Comparison of ENCODE assay signal across 10 mouse cellular contexts in genomic region chr14:57729364-57729763, GRCm38 (mm10). TPM values are rescaled to one million over a fixed set of nuclear protein-coding genes. Genes with fewer than 3 reads are reported as not detected.
DNase-seq lines count a peak whose midpoint lies in the region; ATAC-seq and TF ChIP-seq lines count a peak whose summit lies in the region.
"Had no signal": no experiment of that assay in that cellular context is flagged by ENCODE, and none has a peak within 500 bp of the region (broad histone marks: within the 10 kb centered on the region; RNA-seq: fewer than 3 reads in every experiment).

No protein-coding gene starts in this region.

- H3K4me3 ChIP-seq in heart, embryonic 10.5 days = no peak overlapping the region
- no peak overlapping the region for H3K4me3 ChIP-seq in lung, embryonic 15.5 days
- H3K4me3 ChIP-seq in lung, adult 2 months (replicated peaks; ENCODE audit: extremely low read depth, low read depth, low read length) = no peak overlapping the region
- no peak overlapping the region for H3K4me3 ChIP-seq in liver, embryonic 15.5 days (replicated peaks)
- no peak overlapping the region for H3K4me3 ChIP-seq in midbrain, postnatal 0 days (ENCODE audit: low read depth, low read length)
- no peak overlapping the region for H3K4me3 ChIP-seq in cerebellum, adult 2 months (replicated peaks; ENCODE audit: insufficient read depth, low read depth, low read length)

- no peak for ATAC-seq in lung, embryonic 15.5 days (ENCODE audit: borderline replicate concordance, extremely low read depth, low FRiP score, low TSS enrichment)
- no peak for ATAC-seq in liver, embryonic 15.5 days (ENCODE audit: insufficient read depth)
- no peak for ATAC-seq in midbrain, postnatal 0 days (ENCODE audit: low FRiP score)

- H3K9me3 ChIP-seq in heart, embryonic 10.5 days = 0 out of 2 replicates have a peak, but pooled peaks cover 4% of the 10 kb centered on the region
- H3K9me3 ChIP-seq in lung, embryonic 15.5 days = no peaks in the 10 kb centered on the region
- no peaks in the 10 kb centered on the region for H3K9me3 ChIP-seq in liver, embryonic 15.5 days (replicated peaks)
- no peaks in the 10 kb centered on the region for H3K9me3 ChIP-seq in midbrain, postnatal 0 days (ENCODE audit: low read length)

- TF ChIP-seq CTCF in lung, adult 2 months (IDR thresholded peaks at IDR 0.05; ENCODE audit: insufficient read depth, low read length) = no peak
- no peak for TF ChIP-seq CTCF in midbrain, postnatal 0 days (IDR thresholded peaks at IDR 0.05)
- no peak for TF ChIP-seq CTCF in cerebellum, adult 2 months (IDR thresholded peaks at IDR 0.05; ENCODE audit: borderline replicate concordance, insufficient read depth, low read depth, low read length)

- H3K4me1 ChIP-seq in heart, embryonic 10.5 days = peaks cover 40% of the 10 kb centered on the region
- H3K4me1 ChIP-seq in lung, embryonic 15.5 days = peaks cover 46% of the 10 kb centered on the region
- H3K4me1 ChIP-seq in lung, adult 2 months (ENCODE audit: control insufficient read depth, insufficient read depth, low read length) = peaks cover 38% of the 10 kb centered on the region
- H3K4me1 ChIP-seq in liver, embryonic 15.5 days (replicated peaks) = peaks cover 20% of the 10 kb centered on the region
- no peaks in the 10 kb centered on the region for H3K4me1 ChIP-seq in midbrain, postnatal 0 days (ENCODE audit: insufficient read depth, low read length)
- peaks cover 16% of the 10 kb centered on the region for H3K4me1 ChIP-seq in cerebellum, adult 2 months (ENCODE audit: control insufficient read depth, insufficient read depth, low read length)

- H3K27ac ChIP-seq in heart, embryonic 10.5 days = no peak overlapping the region
- H3K27ac ChIP-seq in lung, embryonic 15.5 days = peak overlapping the region; percentile 84
- H3K27ac ChIP-seq in liver, embryonic 15.5 days (replicated peaks) = peak overlapping the region; percentile 45; the same call in 1 of the 2 replicates
- H3K27ac ChIP-seq in midbrain, postnatal 0 days (ENCODE audit: low read depth, low read length) = no peak overlapping the region
- no peak overlapping the region for H3K27ac ChIP-seq in cerebellum, adult 2 months (ENCODE audit: insufficient read depth, low read length)

- no peak overlapping the region for H3K4me2 ChIP-seq in lung, embryonic 15.5 days
- peak overlapping the region; percentile 23; the same call in 1 of the 2 replicates for H3K4me2 ChIP-seq in liver, embryonic 15.5 days
- no peak overlapping the region for H3K4me2 ChIP-seq in midbrain, postnatal 0 days (ENCODE audit: low read depth, low read length, poor library complexity, severe bottlenecking)

- TF ChIP-seq POLR2A in lung, adult 2 months (IDR thresholded peaks at IDR 0.05; ENCODE audit: borderline replicate concordance, extremely low read depth, low read depth, low read length) = no peak
- no peak for TF ChIP-seq POLR2A in cerebellum, adult 2 months (IDR thresholded peaks at IDR 0.05; ENCODE audit: borderline replicate concordance, insufficient read depth, low read length)

- peaks cover 30% of the 10 kb centered on the region for H3K36me3 ChIP-seq in heart, embryonic 10.5 days
- H3K36me3 ChIP-seq in lung, embryonic 15.5 days = peaks cover 14% of the 10 kb centered on the region; the same call in 1 of the 2 replicates
- peaks cover 4% of the 10 kb centered on the region; the same call in 1 of the 2 replicates for H3K36me3 ChIP-seq in liver, embryonic 15.5 days (replicated peaks)
- H3K36me3 ChIP-seq in midbrain, postnatal 0 days (ENCODE audit: insufficient read depth, low read length) = no peaks in the 10 kb centered on the region

- no peaks in the 10 kb centered on the region for H3K27me3 ChIP-seq in heart, embryonic 10.5 days (ENCODE audit: insufficient read depth, poor library complexity, severe bottlenecking)
- H3K27me3 ChIP-seq in lung, embryonic 15.5 days = no peaks in the 10 kb centered on the region
- H3K27me3 ChIP-seq in liver, embryonic 15.5 days = no peaks in the 10 kb centered on the region
- H3K27me3 ChIP-seq in midbrain, postnatal 0 days (ENCODE audit: insufficient read depth, low read length) = no peaks in the 10 kb centered on the region
- H3K27me3 ChIP-seq in cerebellum, adult 2 months (ENCODE audit: control insufficient read depth, insufficient read depth, low read length) = no peaks in the 10 kb centered on the region

- peak; percentile 68 for DNase-seq in heart, adult 8-10 months (ENCODE audit: low spot score)
- no peak for DNase-seq in heart, embryonic 10.5 days (ENCODE audit: low spot score)
- DNase-seq in lung, adult 2 months = no peak
- peak; percentile 46 for DNase-seq in thymus, postnatal 0 days (ENCODE audit: low spot score)
- no peak for DNase-seq in midbrain, postnatal 0 days (ENCODE audit: low spot score)
- no peak for DNase-seq in cerebellum, adult 2 months
- DNase-seq: adrenal gland, postnatal 25 days had no signal

- no peak overlapping the region for H3K9ac ChIP-seq in lung, embryonic 15.5 days
- H3K9ac ChIP-seq in liver, embryonic 15.5 days = no peak overlapping the region
- H3K9ac ChIP-seq in midbrain, postnatal 0 days (replicated peaks; ENCODE audit: low read length, poor library complexity, severe bottlenecking) = no peak overlapping the region

- WGBS in heart, embryonic 10.5 days = 67% methylated on average over 8 of the region's 8 CpGs
- WGBS in lung, embryonic 15.5 days = 63% methylated on average over 8 of the region's 8 CpGs
- WGBS in lung, adult 2 months = 23% methylated on average over 8 of the region's 8 CpGs
- 38% methylated on average over 8 of the region's 8 CpGs for WGBS in liver, embryonic 15.5 days (ENCODE audit: insufficient replicate concordance)
- 88% methylated on average over 8 of the region's 8 CpGs for WGBS in midbrain, postnatal 0 days
- 78% methylated on average over 8 of the region's 8 CpGs for WGBS in cerebellum, adult 2 months

RNA-seq across cellular contexts. Expression of gene Gm49361, which starts 16.5 kb away (rescaled TPM):
- total RNA-seq in heart, adult 8-10 months (2022) = 1 to 10 TPM in 3 of 4 experiments, not detected in 1; 1.6 to 2.7 (median 1.8) TPM
- not detected in 2 replicates for polyA plus RNA-seq in heart, embryonic 10.5 days (2016; fragmentation: Nextera tagmentation; extraction: Ambion mirVana)
- not detected in 2 replicates for polyA plus RNA-seq in lung, embryonic 15.5 days (2015; fragmentation: Nextera tagmentation; extraction: Ambion mirVana)
- polyA plus RNA-seq in lung, adult 2 months (2012; rRNA removed) = 2.2 TPM in 1 of 2 replicates, not detected in the other
- polyA plus RNA-seq in liver, embryonic 15.5 days (2015; fragmentation: Nextera tagmentation; extraction: Ambion mirVana) = not detected in 2 replicates
- polyA plus RNA-seq in thymus, postnatal 0 days (2015; fragmentation: Nextera tagmentation; extraction: Ambion mirVana) = not detected in 2 replicates
- total RNA-seq in midbrain, postnatal 0 days (2014; rRNA removed) = not detected in 2 replicates
- not detected in 2 replicates for polyA plus RNA-seq in midbrain, postnatal 0 days (2015; fragmentation: Nextera tagmentation; extraction: Ambion mirVana)
- polyA plus RNA-seq in cerebellum, adult 2 months (2012; rRNA removed) = not detected in 2 replicates
- total RNA-seq: adrenal gland, postnatal 25 days had no signal
- polyA plus RNA-seq: embryonic facial prominence, embryonic 14.5 days had no signal

RNA-seq across cellular contexts. Expression of gene Lats2, which starts 28.8 kb away (rescaled TPM):
- 10 to 100 TPM; 24.3 to 39.2 (median 31.0) TPM for total RNA-seq in heart, adult 8-10 months (2022)
- 19.6 and 25.0 TPM in 2 replicates for polyA plus RNA-seq in heart, embryonic 10.5 days (2016; fragmentation: Nextera tagmentation; extraction: Ambion mirVana)
- 23.8 and 25.6 TPM in 2 replicates for polyA plus RNA-seq in lung, embryonic 15.5 days (2015; fragmentation: Nextera tagmentation; extraction: Ambion mirVana)
- polyA plus RNA-seq in lung, adult 2 months (2012; rRNA removed) = 85.5 and 111 TPM in 2 replicates
- polyA plus RNA-seq in liver, embryonic 15.5 days (2015; fragmentation: Nextera tagmentation; extraction: Ambion mirVana) = 5.5 and 5.8 TPM in 2 replicates
- polyA plus RNA-seq in thymus, postnatal 0 days (2015; fragmentation: Nextera tagmentation; extraction: Ambion mirVana) = 4.7 and 4.9 TPM in 2 replicates
- 7.7 and 8.4 TPM in 2 replicates for total RNA-seq in midbrain, postnatal 0 days (2014; rRNA removed)
- polyA plus RNA-seq in midbrain, postnatal 0 days (2015; fragmentation: Nextera tagmentation; extraction: Ambion mirVana) = 3.1 and 3.8 TPM in 2 replicates
- polyA plus RNA-seq in cerebellum, adult 2 months (2012; rRNA removed) = 32.6 and 33.5 TPM in 2 replicates

Comparison
In these comparisons a context has a peak if more than half of its experiments do, and no peak if none do; other contexts are left out.
1. DNase-seq: peak in heart, adult 8-10 months (single experiment) and thymus, postnatal 0 days (single experiment); none in heart, embryonic 10.5 days (single experiment), lung, adult 2 months (single experiment), midbrain, postnatal 0 days (single experiment) and cerebellum, adult 2 months (0 of 2).
2. H3K27ac ChIP-seq: peak in lung, embryonic 15.5 days (single experiment) and liver, embryonic 15.5 days (single experiment); none in heart, embryonic 10.5 days (single experiment), midbrain, postnatal 0 days (single experiment) and cerebellum, adult 2 months (single experiment).